Mouse (Mus musculus): ENCODE measurements around the gene Carmil3.

- TF ChIP-seq CTCF (IDR thresholded peaks at IDR 0.05; ENCODE audit: low read depth) (no peak), EP300 (IDR thresholded peaks at IDR 0.05; ENCODE audit: low read depth) (no peak)
Measured at GRCm38 (mm10) chr14:55458761-55459160, 31.7 kb upstream of the Carmil3 start.
